Mouse (Mus musculus): Measurements from ENCODE around the gene H2al3.

H2al3 gene

DNA sequence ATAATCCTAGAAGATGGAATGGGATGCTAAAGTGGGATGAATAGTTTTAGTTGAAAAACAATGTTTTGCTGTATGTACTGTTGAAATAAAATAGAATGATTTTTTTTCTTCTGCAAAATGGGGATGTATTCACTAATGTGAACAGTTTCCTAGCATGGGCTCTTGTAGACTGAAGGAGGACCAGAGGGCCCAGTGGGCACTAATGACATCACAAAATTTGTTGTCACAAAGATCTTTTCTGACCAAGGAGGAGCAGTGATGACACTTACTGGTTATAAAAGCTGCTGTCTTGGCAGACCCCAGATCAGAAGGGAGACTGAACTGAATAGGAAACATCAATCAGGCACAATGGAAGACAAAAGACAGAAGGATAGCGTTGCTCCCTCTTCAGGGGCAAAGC, at the start of gene H2al3:
H2al3 (plus strand) TSS at position 301 of the 400 bp plus-strand sequence.
- no peak for DNase-seq

DNA sequence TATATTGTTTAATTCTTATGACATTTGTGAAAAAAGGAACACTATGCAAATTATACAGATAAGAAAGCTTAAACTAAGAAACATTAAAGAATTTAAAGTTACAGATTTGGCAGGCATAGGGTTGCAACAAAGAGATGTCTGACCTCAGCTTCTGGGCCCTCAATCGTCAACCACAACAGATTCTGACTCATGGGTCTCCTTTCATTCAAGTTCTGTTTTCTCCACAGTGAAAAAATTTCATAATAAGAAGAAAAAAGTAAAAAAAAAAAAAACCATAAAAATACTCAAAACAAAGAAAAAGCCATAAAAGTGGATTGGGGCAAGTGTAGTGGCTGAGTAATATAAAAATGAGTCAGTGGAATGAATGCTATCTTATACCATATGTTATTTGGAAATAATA, 39.4 kb upstream of the H2al3 start:
- DNase-seq: no peak

DNA sequence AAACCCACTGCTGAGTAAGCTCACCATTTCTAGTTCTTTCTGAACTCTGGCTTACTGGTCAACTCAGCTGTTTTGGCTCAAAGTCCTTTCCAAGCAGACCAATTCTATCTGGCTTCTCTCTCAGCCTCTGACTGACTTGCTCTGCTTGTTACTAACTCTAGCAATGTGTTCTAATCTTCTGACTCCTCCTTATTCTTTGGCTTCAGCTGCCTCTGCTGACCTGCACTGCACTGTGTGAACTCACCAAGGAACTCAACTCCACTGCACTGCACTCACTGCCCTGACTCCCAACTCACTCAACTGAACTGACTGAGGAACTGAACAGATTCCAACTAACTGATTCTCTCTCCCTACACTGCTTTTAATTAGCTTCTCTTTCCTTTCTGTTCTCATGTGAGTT, 37.0 kb upstream of the H2al3 start:
- no peak for DNase-seq

- DNase-seq: no peak
These were observed 14.7 kb upstream of the H2al3 start for GRCm38 (mm10) chrX:9834779-9835178.

GRCm38 (mm10) chrX:9846628-9847027, 2.9 kb upstream of the H2al3 start, which contains the start of gene Hypm:
Hypm (plus strand) TSS chrX:9846928.
- DNase-seq: no peak

- no peak for DNase-seq
These were observed 12.4 kb downstream of the H2al3 start for GRCm38 (mm10) chrX:9861859-9862258.

GRCm38 (mm10) chrX:9875519-9875918, 26.0 kb downstream of the H2al3 start:
- no peak for DNase-seq

- DNase-seq: no peak
These were observed 35.8 kb downstream of the H2al3 start, which contains the start of gene Sytl5 for GRCm38 (mm10) chrX:9885322-9885721. Sytl5 (plus strand) TSS chrX:9885622.

Measured in cerebellum, adult 9-10 months (tissue).